Mouse (Mus musculus): ENCODE measurements around the gene Ddi2. TPM values are rescaled to one million over a fixed set of nuclear protein-coding genes. Genes with fewer than 3 reads are reported as not detected.

Gene Ddi2
- total RNA-seq, 2 experiments from 2014 or later, result 31.1 to 31.9 TPM

DNA sequence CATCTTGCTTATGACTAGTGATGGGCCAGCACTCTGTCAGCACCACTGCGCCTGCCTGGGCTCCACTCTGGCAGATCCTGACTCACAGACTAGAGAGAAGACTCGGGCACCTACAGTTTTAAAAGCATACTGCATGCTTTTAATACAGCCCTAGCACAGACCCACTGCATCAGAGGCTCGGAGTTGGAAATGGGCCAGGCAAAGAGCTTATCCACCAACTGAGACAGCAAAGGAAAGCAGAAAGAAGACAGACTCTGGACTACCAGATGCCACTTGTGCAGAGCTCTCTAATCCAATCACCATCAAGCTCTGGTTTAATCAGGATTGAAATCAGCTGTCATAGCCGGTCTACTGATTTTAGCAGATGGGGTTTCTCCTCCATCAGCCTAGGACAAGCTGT lies 17.9 kb downstream of the Ddi2 start:
- DNase-seq (ENCODE audit: low spot score in 2 of 2), result peak; percentile 74 to 76

DNA sequence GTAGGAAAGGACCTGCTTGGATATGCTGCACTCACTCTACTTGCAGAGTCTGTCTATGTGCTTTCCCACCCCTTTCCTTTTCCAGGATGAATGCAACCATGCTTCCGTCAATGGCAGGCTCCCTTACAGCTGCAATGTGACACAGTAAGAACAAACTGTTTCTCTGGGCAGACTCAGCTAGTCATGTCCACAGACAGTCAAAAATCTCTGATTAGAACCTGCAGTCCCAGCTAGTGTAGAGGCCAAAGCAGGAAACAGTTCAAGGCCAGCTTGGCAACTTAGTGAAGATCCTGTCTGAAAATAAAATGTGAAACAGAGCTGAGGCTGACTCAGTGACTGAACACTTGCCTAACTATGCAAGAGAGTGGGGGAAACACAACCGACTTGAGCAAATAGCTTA lies 18.6 kb downstream of the Ddi2 start:
- no peak for DNase-seq (ENCODE audit: low spot score in 2 of 2)

DNA sequence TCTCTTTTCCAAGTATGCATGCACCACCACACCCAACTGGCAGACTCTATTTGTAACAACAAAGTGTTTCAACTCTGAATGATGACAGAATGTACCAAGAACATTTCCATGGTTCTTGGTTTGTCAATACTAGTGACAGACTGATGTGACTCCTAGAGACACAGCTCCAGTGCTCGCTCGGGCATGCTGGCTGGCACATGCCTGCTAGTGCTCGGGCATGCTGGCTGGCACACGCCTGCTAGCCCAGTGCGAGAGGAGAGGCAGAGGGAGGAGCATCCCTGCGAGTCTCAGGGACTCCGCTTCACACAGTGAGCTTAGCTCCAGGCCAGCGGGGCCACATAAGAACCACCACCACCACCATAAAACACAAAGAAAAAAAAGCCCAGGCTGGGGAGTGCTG lies 28.5 kb downstream of the Ddi2 start:
- no peak for DNase-seq (ENCODE audit: low spot score in 2 of 2)

DNA sequence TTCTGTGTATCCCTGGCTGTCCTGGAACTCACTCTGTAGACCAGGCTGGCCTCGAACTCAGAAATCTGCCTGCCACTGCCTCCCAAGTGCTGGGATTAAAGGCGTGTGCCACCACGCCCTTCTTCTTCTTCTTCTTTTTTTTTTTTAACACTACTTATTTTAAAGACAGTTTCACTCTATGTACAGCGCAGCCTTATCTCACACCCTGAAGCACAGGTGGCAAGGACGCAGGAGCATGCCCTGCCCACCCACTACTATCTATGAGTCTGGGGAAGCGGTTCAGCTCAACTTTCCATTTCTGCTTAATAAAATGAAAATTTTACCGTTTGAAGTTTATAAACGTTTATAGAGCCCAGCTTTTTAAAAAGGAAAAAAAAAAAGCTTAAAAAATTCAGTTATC lies 34.7 kb downstream of the Ddi2 start:
- DNase-seq (ENCODE audit: low spot score in 2 of 2), result no peak

DNA sequence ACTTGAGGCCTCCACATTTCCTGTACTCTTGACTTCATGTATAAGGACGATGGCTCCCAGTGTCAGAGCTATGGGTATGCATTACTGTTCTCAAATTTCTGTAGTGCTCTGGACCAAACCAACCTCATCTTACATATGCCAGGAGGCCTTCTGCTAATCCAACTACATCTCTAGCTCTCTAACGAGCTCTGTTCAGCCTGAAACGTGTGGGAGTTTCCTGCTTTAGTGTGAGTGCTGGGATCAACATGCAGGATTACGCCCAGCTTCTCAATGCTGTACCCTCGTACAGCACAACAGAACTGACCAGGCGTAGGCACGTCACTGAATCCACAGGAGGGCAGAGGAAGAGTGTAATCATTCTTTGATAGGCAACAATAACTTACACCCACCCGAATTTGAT lies 36.7 kb downstream of the Ddi2 start:
- DNase-seq (ENCODE audit: low spot score in 2 of 2), result no peak

DNA sequence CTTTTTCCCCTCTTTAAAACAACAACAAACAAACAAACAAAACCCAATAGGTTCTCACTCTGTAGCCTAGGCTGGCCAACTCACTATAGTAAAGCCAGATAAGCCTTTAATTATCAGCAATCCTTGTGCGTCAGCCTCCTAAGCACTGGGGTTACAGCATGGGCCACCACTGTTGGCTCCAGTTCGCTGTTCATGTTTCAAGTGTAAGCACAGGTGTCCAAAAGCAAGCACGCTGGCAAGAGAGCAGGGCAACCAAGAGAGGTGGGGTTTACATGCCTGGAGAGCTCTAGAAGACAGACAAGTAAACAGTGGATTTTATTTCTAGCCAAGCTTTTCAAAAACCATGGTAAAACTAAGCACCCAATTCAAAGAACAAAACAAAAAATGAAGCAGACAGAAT lies 37.1 kb downstream of the Ddi2 start:
- no peak for DNase-seq (ENCODE audit: low spot score in 2 of 2)

- no peak for DNase-seq (ENCODE audit: low spot score in 2 of 2)
Observed at GRCm38 (mm10) chr4:141685499-141685898, 37.7 kb downstream of the Ddi2 start, which contains the start of gene Rsc1a1. Gene Rsc1a1, minus strand, starts transcription at chr4:141685599.

DNA sequence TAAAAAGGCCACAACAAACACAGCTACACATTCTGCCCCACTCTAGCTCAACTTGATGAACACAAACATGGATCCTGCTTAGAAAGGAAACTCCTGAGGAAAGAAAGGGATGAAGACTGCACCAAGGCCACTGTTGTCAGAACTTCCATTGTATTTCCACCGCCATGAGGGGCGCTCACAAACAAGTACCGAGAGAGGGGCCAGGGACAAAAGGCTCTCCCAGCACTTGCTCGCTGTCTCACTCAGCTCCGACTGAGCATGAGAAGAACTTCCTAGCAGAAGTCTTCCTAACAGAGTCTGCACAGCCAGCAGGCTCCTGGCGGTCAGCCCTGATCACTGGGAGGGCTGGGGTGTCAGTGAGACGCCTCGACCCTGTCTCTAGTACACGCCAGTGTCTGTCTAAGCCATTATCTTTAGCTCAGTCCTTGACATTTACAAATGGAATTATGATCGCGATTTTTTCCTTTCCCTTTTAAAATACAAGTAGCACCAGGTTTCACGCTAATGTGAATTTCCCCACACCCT lies 40.5 kb downstream of the Ddi2 start:
- DNase-seq (ENCODE audit: low spot score in 2 of 2), result no peak

GRCm38 (mm10) chr4:141681767-141682166 lies 41.5 kb downstream of the Ddi2 start:
- DNase-seq (ENCODE audit: low spot score in 2 of 2), result no peak

- DNase-seq (ENCODE audit: low spot score in 2 of 2), result no peak
Observed at GRCm38 (mm10) chr4:141680892-141681291, 42.3 kb downstream of the Ddi2 start.

GRCm38 (mm10) chr4:141679016-141679415 lies 44.2 kb downstream of the Ddi2 start:
- DNase-seq (ENCODE audit: low spot score in 2 of 2), result no peak

DNA sequence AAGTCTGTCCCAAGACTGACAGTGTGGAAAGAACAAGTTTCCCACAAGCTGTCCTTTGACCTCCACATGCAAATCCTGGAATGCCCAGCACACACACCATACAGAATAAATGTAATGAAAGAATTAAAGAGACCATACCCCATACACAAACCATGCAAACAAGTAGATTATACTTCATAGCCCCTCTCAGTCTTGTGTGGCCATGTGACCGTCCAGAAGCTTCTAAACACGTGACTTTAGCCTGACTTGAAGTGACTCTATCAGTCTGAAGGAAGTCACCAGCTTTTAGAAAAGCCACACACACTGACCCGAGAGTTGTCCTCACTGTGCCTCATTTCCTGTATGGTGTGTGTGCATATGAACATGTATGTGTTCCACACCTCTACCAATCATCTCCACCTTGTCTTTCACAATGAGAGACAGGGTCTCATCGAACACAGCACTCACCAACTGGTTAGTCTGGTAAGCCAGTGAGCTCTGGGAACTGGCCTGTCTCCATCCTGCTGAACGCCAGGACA lies 46.7 kb downstream of the Ddi2 start:
- DNase-seq (ENCODE audit: low spot score in 2 of 2), result no peak

DNA sequence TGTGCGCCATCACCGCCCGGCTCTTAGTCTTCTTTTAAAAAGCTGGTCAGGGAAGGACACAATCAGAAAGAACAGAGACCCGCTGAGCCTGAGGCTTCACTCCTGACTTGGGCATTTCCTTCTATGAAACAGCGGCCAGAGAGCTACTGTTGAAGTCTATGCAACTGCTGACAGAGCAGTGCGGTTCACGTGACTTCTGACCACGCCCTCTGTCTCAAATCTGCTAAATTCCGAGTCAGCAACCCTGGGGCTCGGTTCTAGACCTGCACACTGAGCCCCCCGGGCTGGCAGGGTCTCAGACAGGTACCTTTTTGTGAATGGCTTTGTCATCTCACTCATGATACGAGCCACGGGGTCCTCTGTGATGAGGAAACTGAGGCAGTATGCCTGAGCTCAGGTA lies 50.9 kb downstream of the Ddi2 start:
- no peak for DNase-seq (ENCODE audit: low spot score in 2 of 2)

- DNase-seq (ENCODE audit: low spot score in 2 of 2), result no peak
Observed at GRCm38 (mm10) chr4:141671389-141671788, 51.8 kb downstream of the Ddi2 start.

DNA sequence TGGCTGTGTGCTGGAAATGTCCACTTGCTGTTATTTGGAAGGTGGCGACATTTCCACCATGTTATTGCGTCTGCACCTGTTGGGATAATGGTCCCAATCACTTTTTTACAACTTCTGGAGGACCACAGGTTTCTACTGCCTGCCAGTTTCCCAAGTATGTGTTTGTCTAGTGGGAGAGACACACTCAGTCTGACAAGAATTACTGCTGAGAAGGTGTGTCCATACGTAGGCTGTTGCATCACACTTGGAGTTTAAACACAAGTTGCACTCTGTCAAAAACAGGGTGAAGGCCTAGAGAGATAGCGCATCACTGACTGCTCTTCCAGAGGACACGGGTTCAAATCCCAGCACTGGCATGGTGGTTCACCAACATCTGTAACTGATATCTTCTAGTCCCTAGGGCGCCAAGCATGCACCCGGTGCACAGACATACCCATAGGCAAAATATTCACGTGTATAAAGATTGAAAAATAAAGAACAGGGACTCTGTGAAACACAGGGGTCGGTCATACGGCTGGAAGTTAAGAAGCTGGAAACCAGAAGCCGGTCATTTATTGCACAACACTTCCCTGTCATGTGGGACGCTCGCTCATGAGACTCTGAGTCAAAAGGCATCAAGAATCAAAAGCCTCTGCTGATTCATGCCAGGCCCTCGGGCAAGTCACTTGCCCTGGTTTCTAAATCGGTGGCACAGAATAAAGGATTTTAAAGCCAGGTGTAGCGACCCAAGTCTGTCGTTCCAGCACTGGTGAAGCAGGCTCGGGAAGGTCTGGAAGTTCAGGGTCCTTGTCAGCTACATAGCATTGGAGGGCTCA lies 53.1 kb downstream of the Ddi2 start:
- no peak for DNase-seq (ENCODE audit: low spot score in 2 of 2)

GRCm38 (mm10) chr4:141664799-141665198 lies 58.4 kb downstream of the Ddi2 start, which contains the start of gene Plekhm2:
Gene Plekhm2, minus strand, starts transcription at chr4:141664899.
- DNase-seq (ENCODE audit: low spot score in 2 of 2), result no peak

- peak; percentile 64 to 81 for DNase-seq (ENCODE audit: low spot score in 2 of 2)
Observed at GRCm38 (mm10) chr4:141664011-141664745, 59.0 kb downstream of the Ddi2 start.

- peak; percentile 38 to 57 for DNase-seq (ENCODE audit: low spot score in 2 of 2)
Observed at GRCm38 (mm10) chr4:141663122-141663931, 59.9 kb downstream of the Ddi2 start.

DNA sequence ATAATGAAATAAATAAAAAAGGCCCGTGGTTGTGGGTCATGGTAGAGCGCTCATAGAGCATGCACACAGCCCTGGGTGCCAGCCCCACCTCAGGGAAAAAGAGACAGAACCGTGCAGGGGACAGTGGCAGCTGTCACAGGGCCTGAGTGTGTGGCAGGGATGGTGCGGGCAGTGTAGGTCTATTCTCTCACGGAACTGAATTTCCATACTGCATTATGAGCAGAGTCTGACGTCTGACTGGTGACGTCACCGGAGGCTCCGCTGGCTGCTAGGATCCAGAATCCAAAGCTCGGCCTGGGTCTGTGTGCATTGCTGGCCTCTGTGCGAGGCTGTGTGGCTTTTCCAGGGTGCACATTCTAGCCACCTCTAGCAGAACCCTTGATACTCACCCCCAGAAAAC lies 62.3 kb downstream of the Ddi2 start:
- no peak for DNase-seq (ENCODE audit: low spot score in 2 of 2)

DNA sequence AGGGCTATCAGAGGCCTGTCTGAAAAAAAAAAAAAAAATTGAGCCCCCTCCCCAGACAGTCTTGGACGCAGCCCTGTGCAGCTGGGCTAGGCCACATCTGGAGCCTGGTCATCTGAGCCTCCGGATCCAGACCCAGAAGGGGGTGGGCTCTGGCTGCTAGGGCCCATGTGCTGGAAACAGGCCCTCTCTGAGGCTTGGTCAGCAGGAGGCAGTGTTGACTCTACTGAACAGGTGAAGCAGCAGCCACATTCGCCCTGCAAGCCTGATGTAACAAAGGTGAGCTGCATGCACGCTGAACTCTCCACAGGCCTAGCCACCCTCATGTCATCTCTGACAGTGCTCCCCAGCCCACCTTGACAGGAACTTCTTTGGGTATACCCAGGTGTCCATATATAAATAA lies 63.5 kb downstream of the Ddi2 start:
- DNase-seq (ENCODE audit: low spot score in 2 of 2), result no peak

DNA sequence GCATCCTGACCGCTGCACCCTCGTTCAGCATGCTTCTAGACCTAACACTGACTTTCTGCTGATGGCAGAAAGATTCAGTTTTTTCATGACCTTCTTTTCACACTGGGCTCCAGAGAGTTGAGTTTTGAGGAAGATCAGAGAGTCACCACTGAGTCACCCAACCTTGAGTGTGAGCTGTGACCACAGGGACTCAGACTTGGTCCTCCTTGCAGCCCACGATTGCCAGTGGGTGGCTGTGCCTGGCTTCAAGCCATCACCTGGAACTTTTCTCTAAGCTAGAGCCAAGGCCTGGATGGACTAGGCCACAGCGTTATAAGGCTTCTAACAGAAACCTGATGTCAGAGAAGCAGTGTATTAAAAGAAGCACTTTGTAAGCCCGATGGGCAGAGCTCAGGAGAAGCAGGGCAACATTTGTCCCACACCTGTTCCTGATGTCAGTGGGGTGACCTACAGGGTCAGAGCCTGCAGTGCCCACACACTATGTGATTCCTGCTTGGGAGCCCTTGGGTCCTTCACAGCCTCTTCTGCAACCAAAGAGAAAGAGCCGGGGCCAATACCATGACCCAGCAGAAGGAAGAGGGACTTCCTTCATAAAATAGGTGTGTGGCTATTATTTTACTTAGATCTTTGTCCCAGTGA lies 64.3 kb downstream of the Ddi2 start:
- DNase-seq (ENCODE audit: low spot score in 2 of 2), result no peak
